Mouse (Mus musculus) kidney, adult 2 months (tissue): ENCODE results near the gene Wsb1. TPM values are rescaled to one million over a fixed set of nuclear protein-coding genes. Genes with fewer than 3 reads are reported as not detected.

Source experiments
- DNase-seq: peaks from one replicate; pipeline ENCODE4 v3.0.0; 2021
- H3K27ac ChIP-seq: fragments of 200-500 bp; 2 replicates; pipeline ENCODE4 v1.5.1; 2012; ENCODE audit warnings: low read depth, low read length, control low read depth, inconsistent platforms; ENCODE audit not compliant: insufficient read depth
- H3K27me3 ChIP-seq: fragments of 200-500 bp; replicated peaks from 2 replicates; pipeline ENCODE4 v1.6.1; 2012; ENCODE audit warnings: mild to moderate bottlenecking, moderate library complexity, low read length, inconsistent platforms; ENCODE audit not compliant: control insufficient read depth, insufficient read depth
- H3K36me3 ChIP-seq: fragments of 200-500 bp; 2 replicates; pipeline ENCODE4 v1.6.1; 2012; ENCODE audit warnings: mild to moderate bottlenecking, moderate library complexity, low read length, inconsistent platforms; ENCODE audit not compliant: control insufficient read depth, insufficient read depth
- H3K4me1 ChIP-seq: fragments of 200-500 bp; 2 replicates; pipeline ENCODE4 v1.6.1; 2011; ENCODE audit warnings: low read length; ENCODE audit not compliant: control insufficient read depth, insufficient read depth
- H3K4me3 ChIP-seq: fragments of 200-500 bp; 2 replicates; pipeline ENCODE4 v1.5.1; 2011; ENCODE audit warnings: mild to moderate bottlenecking, low read depth, low read length, control low read depth; ENCODE audit not compliant: insufficient read depth
- CTCF ChIP-seq: fragments of 200-500 bp; conservative IDR thresholded peaks from 2 replicates; pipeline ENCODE4 v1.5.1; 2011; ENCODE audit warnings: low read depth, mild to moderate bottlenecking, control low read depth, low read length, moderate library complexity, mixed read lengths; ENCODE audit not compliant: insufficient read depth, insufficient read length
- POLR2A ChIP-seq: fragments of 200-500 bp; IDR thresholded peaks from one replicate; pipeline ENCODE4 v1.6.1; 2011; ENCODE audit warnings: low read depth, low read length, control low read depth
- WGBS: fragments of 180-500 bp; shearing (Covaris S2); methylation state at CpG from one replicate; pipeline ENCODE4 v1.1.7; 2018; 5-methylcytosine and 5-hydroxymethylcytosine counted together
- polyA plus RNA-seq: library from polyadenylated mRNA; depleted of rRNA; stranded (reverse); fragments of >200 nt; gene quantifications from 2 replicates; pipeline ENCODE4 v1.2.3, GENCODE M21; 2012

Gene Wsb1
- polyA plus RNA-seq, 1 experiment, result 59.3 TPM

DNA sequence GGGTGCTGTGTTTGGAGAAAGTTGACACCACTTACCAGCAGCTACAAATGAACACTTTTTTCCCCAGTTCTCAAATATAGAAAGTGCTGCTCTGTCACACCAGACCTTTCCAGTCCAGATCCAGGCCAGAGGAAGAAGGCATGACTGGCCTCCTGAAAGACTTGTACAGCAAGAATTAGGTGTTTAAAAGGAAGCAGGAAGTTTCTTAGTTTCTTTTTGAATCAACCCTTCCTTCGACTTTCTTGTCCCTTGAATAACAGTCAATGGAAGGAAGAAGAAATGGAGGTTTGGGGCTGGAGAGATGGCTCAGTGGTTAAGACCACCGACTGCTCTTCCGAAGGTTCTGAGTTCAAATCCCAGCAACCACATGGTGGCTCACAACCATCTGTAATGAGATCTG, 38.6 kb upstream of the Wsb1 start:
- peak overlapping the region; percentile 54 for H3K27ac ChIP-seq
- 83% methylated on average over 3 of the region's 3 CpGs for WGBS
- no peaks in the 10 kb centered on the region for H3K27me3 ChIP-seq
- H3K4me1 ChIP-seq, result peaks cover 20% of the 10 kb centered on the region
- DNase-seq, result no peak
- TF ChIP-seq POLR2A, result no peak
- TF ChIP-seq CTCF, result no peak
- H3K4me3 ChIP-seq, result no peak overlapping the region
- H3K36me3 ChIP-seq, result no peaks in the 10 kb centered on the region

DNA sequence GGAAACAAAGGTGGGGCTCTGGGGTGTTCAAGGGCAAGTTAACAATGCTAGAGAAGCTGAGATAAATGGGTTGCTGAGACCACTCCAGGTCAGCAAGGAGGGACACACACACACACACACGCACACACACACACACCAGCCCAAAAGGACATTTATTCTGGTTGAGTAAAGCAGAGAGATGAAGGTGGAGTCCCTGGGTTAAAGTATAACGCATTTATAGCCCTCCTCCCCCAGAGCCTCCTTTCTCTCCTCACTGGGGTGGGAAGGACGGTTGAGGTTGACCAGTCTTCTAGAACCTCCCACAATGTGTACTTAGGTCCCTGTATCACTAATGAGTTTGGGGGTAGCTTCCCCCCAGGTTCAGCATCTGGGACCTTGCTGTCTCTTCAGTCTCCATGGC, 37.7 kb upstream of the Wsb1 start:
- WGBS, result 31% methylated on average over 3 of the region's 3 CpGs
- TF ChIP-seq POLR2A (no peak), CTCF (no peak)
- Histone ChIP-seq H3K4me3 (no peak overlapping the region), H3K27ac (no peak overlapping the region), H3K27me3 (no peaks in the 10 kb centered on the region), H3K36me3 (no peaks in the 10 kb centered on the region), H3K4me1 (peaks cover 24% of the 10 kb centered on the region)
- DNase-seq, result peak; percentile 83

DNA sequence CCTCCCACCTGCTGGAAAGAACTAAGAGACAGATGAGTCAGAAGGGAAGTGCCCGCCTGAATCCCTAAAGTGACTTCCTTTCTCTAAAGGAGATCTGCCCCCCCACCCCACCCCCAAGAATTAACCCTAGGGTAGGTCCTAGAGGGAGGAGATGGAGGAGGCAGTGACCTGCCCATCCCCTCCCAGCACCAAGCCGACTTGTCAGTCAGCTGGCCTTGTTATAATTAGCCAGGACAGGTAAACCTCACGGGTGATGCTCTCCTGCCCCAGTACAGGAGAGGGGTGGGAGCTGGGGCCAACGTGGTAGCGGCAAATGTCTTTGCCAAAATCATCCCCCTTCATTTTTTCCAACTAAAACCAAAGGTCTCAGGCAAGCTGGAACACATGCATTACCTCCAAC, 37.2 kb upstream of the Wsb1 start:
- TF ChIP-seq POLR2A (no peak), CTCF (no peak)
- DNase-seq, result no peak
- Histone ChIP-seq H3K27ac (no peak overlapping the region), H3K27me3 (no peaks in the 10 kb centered on the region), H3K36me3 (no peaks in the 10 kb centered on the region), H3K4me1 (peaks cover 24% of the 10 kb centered on the region), H3K4me3 (no peak overlapping the region)
- WGBS, result 30% methylated on average over 5 of the region's 5 CpGs

DNA sequence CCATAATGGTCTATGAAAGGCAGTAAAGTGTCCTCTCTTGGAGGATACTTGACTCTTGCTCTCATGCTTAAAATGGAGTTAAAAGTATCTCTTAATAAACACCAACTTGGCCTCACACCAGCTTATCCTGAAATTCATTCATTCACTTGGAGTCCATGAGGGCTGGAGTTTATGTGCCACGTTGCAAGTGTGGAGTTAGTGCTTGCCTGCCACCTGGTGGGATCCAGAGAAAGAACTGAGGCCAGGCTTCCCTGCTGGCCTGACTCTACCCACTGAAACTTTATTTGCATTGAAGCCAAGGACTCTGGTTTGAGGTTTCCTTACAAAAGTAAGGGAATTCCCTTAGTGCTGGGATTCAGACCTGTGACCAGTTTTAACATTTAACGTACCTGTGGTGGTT, 36.0 kb upstream of the Wsb1 start:
- H3K4me1 ChIP-seq, result peaks cover 24% of the 10 kb centered on the region
- no peak overlapping the region for H3K27ac ChIP-seq
- TF ChIP-seq POLR2A (no peak), CTCF (peak; percentile 92)
- WGBS, result 50% methylated on average over 2 of the region's 2 CpGs
- no peaks in the 10 kb centered on the region for H3K27me3 ChIP-seq
- H3K4me3 ChIP-seq, result no peak overlapping the region
- H3K36me3 ChIP-seq, result no peaks in the 10 kb centered on the region
- peak; percentile 63 for DNase-seq

DNA sequence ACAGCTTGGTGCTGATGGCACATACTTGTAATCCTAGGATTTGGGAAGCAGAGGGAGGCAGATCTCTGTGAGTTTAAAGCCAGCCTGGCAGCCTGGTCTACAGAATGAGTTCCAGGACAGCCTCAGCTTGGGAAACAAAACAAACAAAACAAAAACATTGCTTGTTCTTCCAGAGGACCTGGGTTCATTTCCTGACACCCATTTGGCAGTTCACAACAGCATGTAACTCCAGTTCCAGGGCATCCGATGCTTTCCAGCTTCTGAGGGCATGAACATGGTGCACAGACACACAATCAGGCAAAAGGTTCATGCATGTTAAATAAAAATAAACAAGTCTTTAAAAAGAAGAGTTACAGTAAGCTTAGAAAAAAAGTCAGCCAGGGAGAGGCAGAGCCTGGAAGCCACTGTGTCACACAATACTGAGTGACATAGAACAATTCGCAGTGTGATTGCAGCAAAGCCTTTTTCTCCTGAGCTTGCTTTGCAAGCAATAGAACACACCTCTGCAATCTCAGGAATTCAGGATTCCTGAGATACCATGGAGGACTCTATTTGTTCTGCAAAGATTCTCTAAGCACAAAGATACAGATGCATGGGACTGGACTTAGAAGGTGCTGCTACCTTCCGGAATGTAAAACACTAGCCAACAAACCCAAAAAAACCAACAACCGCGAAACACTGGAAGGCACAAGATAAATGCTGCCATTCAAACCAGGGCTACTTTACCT, 34.6 kb upstream of the Wsb1 start:
- 81% methylated on average over 5 of the region's 5 CpGs for WGBS
- DNase-seq, result no peak

DNA sequence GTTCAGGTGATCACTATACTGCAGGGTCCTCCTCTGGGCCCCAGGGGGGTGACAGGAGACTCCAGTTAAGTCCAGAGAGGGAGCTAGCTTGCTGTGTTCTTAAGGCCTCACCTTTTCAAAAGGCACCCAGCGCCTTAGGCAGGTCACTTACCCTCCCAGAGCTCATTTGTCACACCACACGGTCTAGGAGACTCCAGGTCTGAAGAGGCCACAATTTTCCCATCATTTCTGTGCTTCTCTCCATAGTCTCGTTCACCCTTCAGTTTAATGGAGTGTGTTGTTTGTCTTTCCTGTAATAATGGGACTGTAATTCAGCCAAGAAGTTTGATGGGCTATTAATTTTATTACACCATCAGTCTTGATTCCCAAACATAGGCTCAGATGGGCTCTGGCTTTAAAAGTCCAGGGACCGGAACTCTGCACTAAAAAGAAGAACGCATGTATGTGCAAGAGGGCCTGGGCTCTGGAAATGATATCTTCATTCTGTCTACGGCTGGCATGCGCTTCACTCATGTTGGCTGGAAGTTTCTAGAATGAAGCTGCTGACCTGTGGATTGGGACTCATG, 33.9 kb upstream of the Wsb1 start:
- Histone ChIP-seq H3K27me3 (no peaks in the 10 kb centered on the region), H3K27ac (peak overlapping the region; percentile 62; the same call in 1 of the 2 replicates), H3K36me3 (no peaks in the 10 kb centered on the region), H3K4me3 (no peak overlapping the region), H3K4me1 (peaks cover 24% of the 10 kb centered on the region)
- 59% methylated on average over 7 of the region's 7 CpGs for WGBS
- no peak for TF ChIP-seq CTCF
- TF ChIP-seq POLR2A, result no peak
- peak; percentile 31 for DNase-seq

More for the DNA sequence above, 34.6 kb upstream of the Wsb1 start:
- Histone ChIP-seq H3K4me1 (peaks cover 24% of the 10 kb centered on the region), H3K27ac (peak overlapping the region; percentile 62; the same call in 1 of the 2 replicates), H3K27me3 (no peaks in the 10 kb centered on the region), H3K36me3 (no peaks in the 10 kb centered on the region), H3K4me3 (no peak overlapping the region)
- TF ChIP-seq POLR2A, result no peak
- TF ChIP-seq CTCF, result no peak

DNA sequence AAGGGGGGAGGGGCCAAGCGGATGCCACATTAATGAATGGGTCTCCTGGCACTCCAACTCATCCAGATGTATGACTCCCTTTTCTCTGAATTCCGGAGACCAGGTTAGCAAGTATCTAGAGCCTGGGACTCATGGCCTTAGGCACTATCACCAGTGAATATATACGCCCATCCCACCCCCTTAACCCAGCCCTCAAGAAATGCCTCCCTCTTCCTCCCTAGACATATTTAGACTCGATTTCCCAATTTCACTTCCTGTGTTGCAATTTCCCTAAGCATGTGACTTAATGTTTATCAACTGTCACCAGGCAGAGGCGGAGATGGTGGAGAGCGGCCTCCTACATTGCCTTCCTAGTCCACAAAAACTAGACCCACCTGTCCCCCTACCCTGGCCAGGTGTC, 33.0 kb upstream of the Wsb1 start:
- WGBS, result 60% methylated on average over 6 of the region's 6 CpGs
- DNase-seq, result peak; percentile 56
- Histone ChIP-seq H3K27me3 (no peaks in the 10 kb centered on the region), H3K27ac (no peak overlapping the region), H3K36me3 (no peaks in the 10 kb centered on the region), H3K4me1 (peaks cover 23% of the 10 kb centered on the region), H3K4me3 (no peak overlapping the region)
- no peak for TF ChIP-seq POLR2A
- no peak for TF ChIP-seq CTCF
